Mouse (Mus musculus): ENCODE data around the gene Ankrd63. TPM values are rescaled to one million over a fixed set of nuclear protein-coding genes. Genes with fewer than 3 reads are reported as not detected.

The Ankrd63 gene
- polyA plus RNA-seq, 1 experiment from 2014 or later = not detected

DNA sequence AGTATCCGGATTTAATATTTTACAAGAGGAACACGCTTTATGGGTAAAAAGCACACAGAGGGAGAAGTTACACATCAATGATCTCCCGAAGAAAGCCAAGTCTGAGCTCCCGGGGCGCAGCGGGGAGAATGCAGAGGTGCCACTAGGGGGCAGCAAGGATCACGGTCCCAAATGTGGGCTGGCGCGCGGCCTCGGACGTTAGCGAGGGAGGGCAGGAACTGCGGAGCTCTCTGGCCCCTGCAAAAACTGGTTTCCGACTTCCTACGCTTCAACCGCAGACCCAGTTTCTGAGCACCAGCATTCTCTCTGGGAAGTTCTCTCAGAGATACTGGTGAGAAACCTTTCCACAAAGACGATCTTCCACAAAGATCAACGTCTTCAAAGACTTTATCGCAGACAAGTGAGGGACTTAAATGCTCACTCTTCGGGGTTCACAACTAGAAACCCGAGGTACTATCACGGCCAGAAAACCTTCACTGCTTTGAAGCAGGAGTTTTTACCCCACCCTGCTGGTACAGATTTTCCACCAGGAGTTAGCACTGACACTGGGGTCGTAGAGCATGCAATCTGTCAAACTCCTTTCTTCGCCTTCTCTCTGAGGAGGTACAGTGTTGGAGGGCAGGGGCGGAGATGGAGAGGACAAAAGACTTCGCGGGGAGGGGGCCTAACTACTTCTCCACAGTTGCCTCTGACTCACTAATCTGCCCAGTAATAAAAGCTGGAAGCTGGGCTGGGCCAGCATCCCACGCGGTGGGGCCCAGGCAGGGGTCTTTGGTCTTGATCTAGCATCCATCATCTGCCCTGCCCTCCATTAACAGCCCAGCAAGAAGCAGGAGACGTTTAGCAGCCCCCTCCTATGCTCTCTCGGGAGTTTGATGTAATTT, 3.3 kb downstream of the Ankrd63 start:
- Histone ChIP-seq H3K36me3 (no peaks in the 10 kb centered on the region), H3K9me3 (no peaks in the 10 kb centered on the region), H3K27ac (no peak overlapping the region), H3K27me3 (peaks cover 96% of the 10 kb centered on the region), H3K9ac (0 out of 2 replicates have a peak overlapping the region, but pooled peaks have one; percentile 10), H3K4me2 (peak overlapping the region; percentile 47), H3K4me1 (replicated peaks) (peaks cover 52% of the 10 kb centered on the region), H3K4me3 (peak overlapping the region; percentile 12; the same call in 1 of the 2 replicates)
- WGBS = under 1% methylated on average over 32 of the region's 32 CpGs
- ATAC-seq (ENCODE audit: low FRiP score) = no peak

- Histone ChIP-seq H3K36me3 (peaks cover 8% of the 10 kb centered on the region), H3K27me3 (peaks cover 91% of the 10 kb centered on the region), H3K4me2 (no peak overlapping the region), H3K4me1 (replicated peaks) (peaks cover 34% of the 10 kb centered on the region), H3K27ac (no peak overlapping the region), H3K9ac (no peak overlapping the region), H3K4me3 (no peak overlapping the region), H3K9me3 (no peaks in the 10 kb centered on the region)
- WGBS = 43% methylated on average over 7 of the region's 7 CpGs
- ATAC-seq (ENCODE audit: low FRiP score) = no peak
Measured at GRCm38 (mm10) chr2:118697955-118698354, 5.8 kb downstream of the Ankrd63 start.

- no peak overlapping the region for H3K4me2 ChIP-seq
- H3K27ac ChIP-seq = no peak overlapping the region
- no peak overlapping the region for H3K4me3 ChIP-seq
- ATAC-seq (ENCODE audit: low FRiP score) = no peak
- no peak overlapping the region for H3K9ac ChIP-seq
- peaks cover 8% of the 10 kb centered on the region for H3K36me3 ChIP-seq
- no peaks in the 10 kb centered on the region for H3K9me3 ChIP-seq
- peaks cover 85% of the 10 kb centered on the region for H3K27me3 ChIP-seq
- H3K4me1 ChIP-seq (replicated peaks) = peaks cover 28% of the 10 kb centered on the region
- whole genome bisulfite sequencing = 39% methylated on average over 5 of the region's 5 CpGs
Measured at GRCm38 (mm10) chr2:118697311-118697877, 6.4 kb downstream of the Ankrd63 start.

- 48% methylated on average over 21 of the region's 21 CpGs for WGBS
- H3K27me3 ChIP-seq = peaks cover 82% of the 10 kb centered on the region
- H3K4me2 ChIP-seq = no peak overlapping the region
- no peak overlapping the region for H3K4me3 ChIP-seq
- H3K36me3 ChIP-seq = peaks cover 8% of the 10 kb centered on the region
- ATAC-seq (ENCODE audit: low FRiP score) = no peak
- no peaks in the 10 kb centered on the region for H3K9me3 ChIP-seq
- H3K27ac ChIP-seq = no peak overlapping the region
- no peak overlapping the region for H3K9ac ChIP-seq
- H3K4me1 ChIP-seq (replicated peaks) = peaks cover 25% of the 10 kb centered on the region
Measured at GRCm38 (mm10) chr2:118696451-118697308, 7.1 kb downstream of the Ankrd63 start.

DNA sequence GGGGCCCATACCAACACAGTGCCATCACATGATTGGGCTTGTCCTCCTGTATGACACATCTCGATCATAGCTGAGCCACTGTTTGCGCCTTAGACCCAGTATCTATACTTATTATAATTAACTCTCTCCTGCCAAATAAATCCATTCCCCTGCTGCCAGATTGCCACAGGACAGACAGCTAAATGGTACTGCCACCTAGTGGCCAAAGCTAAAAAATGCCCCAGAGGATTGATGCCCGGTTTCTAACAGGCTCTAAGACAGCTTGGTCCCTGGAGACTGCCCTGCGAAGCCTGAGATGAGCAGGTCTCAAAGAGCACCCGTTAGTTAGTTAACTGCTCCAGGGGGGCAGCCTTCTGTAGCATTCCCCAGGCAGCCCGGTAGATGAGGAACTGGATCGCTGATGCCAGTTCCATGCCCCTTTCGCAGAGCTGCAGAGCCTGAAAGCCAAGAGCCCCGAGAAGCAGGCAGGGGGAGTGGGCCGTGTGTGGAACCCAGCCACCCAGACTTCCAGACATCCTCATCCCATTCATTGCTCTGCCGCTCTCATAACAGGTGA, 8.0 kb downstream of the Ankrd63 start:
- Histone ChIP-seq H3K36me3 (peaks cover 8% of the 10 kb centered on the region), H3K4me1 (replicated peaks) (peaks cover 19% of the 10 kb centered on the region), H3K4me2 (no peak overlapping the region), H3K9me3 (no peaks in the 10 kb centered on the region), H3K9ac (no peak overlapping the region), H3K27me3 (peaks cover 77% of the 10 kb centered on the region), H3K27ac (no peak overlapping the region), H3K4me3 (no peak overlapping the region)
- 24% methylated on average over 11 of the region's 11 CpGs for WGBS
- ATAC-seq (ENCODE audit: low FRiP score) = no peak

DNA sequence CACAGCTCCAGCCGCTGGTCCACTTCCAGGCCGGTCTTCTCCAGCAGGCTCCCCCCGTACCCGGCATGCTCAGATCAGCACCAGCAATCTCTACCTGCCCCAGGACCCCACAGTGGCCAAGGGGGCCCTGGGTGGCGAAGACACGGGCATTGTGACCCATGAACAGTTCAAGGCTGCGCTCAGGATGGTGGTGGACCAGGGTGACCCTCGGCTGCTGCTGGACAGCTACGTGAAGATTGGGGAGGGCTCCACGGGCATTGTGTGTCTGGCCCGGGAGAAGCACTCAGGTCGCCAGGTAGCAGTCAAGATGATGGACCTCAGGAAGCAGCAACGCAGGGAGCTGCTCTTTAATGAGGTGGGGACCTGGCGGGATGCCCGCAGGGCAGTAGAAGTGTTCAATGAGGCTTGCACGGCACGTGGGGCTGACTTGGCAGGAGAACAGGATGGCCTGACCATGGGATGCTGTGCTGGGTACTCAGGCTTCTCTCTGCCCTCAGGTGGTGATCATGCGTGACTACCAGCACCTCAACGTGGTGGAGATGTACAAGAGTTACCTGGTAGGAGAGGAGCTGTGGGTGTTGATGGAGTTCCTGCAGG, 10.3 kb downstream of the Ankrd63 start:
- peaks cover 74% of the 10 kb centered on the region for H3K27me3 ChIP-seq
- H3K4me1 ChIP-seq (replicated peaks) = peaks cover 12% of the 10 kb centered on the region
- H3K9me3 ChIP-seq = no peaks in the 10 kb centered on the region
- ATAC-seq (ENCODE audit: low FRiP score) = no peak
- 78% methylated on average over 19 of the region's 19 CpGs for WGBS
- no peak overlapping the region for H3K4me3 ChIP-seq
- H3K27ac ChIP-seq = no peak overlapping the region
- H3K36me3 ChIP-seq = peaks cover 17% of the 10 kb centered on the region
- H3K4me2 ChIP-seq = no peak overlapping the region
- no peak overlapping the region for H3K9ac ChIP-seq

DNA sequence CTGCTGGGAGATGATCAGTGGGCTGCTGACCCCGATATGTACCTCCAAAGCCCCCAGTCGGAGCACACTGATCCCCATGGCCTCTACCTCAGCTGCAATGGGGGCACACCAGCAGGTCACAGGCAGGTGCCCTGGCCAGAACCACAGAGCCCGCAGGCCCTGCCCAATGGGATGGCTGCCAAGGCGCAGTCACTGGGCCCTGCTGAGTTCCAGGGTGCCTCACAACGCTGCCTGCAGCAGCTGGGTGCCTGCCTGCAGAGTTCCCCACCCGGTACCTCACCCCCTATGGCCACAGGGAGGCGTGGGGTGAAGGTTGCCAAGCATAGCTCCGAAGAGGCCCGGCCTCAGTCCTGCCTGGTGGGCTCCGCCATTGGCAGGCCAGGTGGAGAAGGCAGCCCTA, 13.9 kb downstream of the Ankrd63 start:
- Histone ChIP-seq H3K4me2 (no peak overlapping the region), H3K27ac (no peak overlapping the region), H3K9ac (no peak overlapping the region), H3K4me1 (replicated peaks) (no peaks in the 10 kb centered on the region; the same call in 1 of the 2 replicates), H3K36me3 (peaks cover 17% of the 10 kb centered on the region), H3K27me3 (peaks cover 50% of the 10 kb centered on the region), H3K4me3 (no peak overlapping the region), H3K9me3 (no peaks in the 10 kb centered on the region)
- ATAC-seq (ENCODE audit: low FRiP score) = no peak
- 82% methylated on average over 10 of the region's 10 CpGs for WGBS

GRCm38 (mm10) chr2:118687791-118688190, 16.0 kb downstream of the Ankrd63 start:
- no peak overlapping the region for H3K4me3 ChIP-seq
- no peak for ATAC-seq (ENCODE audit: low FRiP score)
- no peak overlapping the region for H3K27ac ChIP-seq
- H3K36me3 ChIP-seq = peaks cover 12% of the 10 kb centered on the region
- H3K4me1 ChIP-seq (replicated peaks) = no peaks in the 10 kb centered on the region; the same call in 1 of the 2 replicates
- 91% methylated on average over 3 of the region's 3 CpGs for WGBS
- H3K27me3 ChIP-seq = peaks cover 35% of the 10 kb centered on the region
- H3K9ac ChIP-seq = no peak overlapping the region
- H3K9me3 ChIP-seq = no peaks in the 10 kb centered on the region
- H3K4me2 ChIP-seq = no peak overlapping the region

- ATAC-seq (ENCODE audit: low FRiP score) = no peak
- Histone ChIP-seq H3K27ac (no peak overlapping the region), H3K4me1 (replicated peaks) (no peaks in the 10 kb centered on the region), H3K9ac (no peak overlapping the region), H3K36me3 (peaks cover 13% of the 10 kb centered on the region), H3K9me3 (no peaks in the 10 kb centered on the region), H3K27me3 (peaks cover 36% of the 10 kb centered on the region), H3K4me2 (no peak overlapping the region), H3K4me3 (no peak overlapping the region)
- 79% methylated on average over 8 of the region's 8 CpGs for WGBS
Measured at GRCm38 (mm10) chr2:118686693-118687092, 17.1 kb downstream of the Ankrd63 start.

- H3K9ac ChIP-seq = no peak overlapping the region
- no peak overlapping the region for H3K4me2 ChIP-seq
- no peak overlapping the region for H3K4me3 ChIP-seq
- H3K9me3 ChIP-seq = no peaks in the 10 kb centered on the region
- H3K36me3 ChIP-seq = peaks cover 9% of the 10 kb centered on the region
- no peak overlapping the region for H3K27ac ChIP-seq
- 89% methylated on average over 4 of the region's 4 CpGs for WGBS
- peaks cover 40% of the 10 kb centered on the region for H3K27me3 ChIP-seq
- ATAC-seq (ENCODE audit: low FRiP score) = no peak
- H3K4me1 ChIP-seq (replicated peaks) = no peaks in the 10 kb centered on the region
Measured at GRCm38 (mm10) chr2:118685088-118685487, 18.7 kb downstream of the Ankrd63 start.

DNA sequence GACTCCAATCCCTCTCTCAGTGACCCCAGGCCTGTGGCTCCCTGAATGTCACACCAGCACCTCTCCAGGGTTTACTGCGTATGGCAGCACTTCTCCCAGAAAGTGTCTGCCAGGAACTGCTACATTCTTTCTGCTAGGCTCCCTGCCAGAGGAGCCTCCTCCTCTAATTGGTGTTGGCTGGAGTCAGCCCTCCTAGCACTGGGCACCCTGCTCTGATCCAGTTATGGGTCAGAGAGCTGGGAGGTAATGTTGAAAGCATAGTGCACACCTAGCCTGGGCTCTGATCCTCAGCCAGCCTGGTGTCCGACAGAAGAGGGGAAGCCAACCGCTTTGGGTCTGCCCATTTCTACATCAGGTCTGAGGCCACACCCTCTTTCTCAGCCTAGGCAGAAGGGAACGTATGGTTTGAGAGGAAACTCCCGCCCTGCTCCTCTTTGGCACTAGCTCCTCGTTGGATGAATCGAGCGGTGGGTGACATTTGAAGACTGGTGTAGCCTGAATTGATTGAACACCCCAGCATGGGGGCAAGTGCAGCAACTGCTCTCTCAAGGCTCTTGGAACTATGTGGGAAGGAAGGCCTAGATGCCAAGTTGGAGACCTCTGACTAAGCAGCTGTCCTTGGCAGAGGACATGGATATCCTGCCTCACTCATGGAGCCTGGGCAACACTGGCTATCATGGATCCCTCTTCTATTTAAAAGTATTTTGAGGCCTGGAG, 21.1 kb downstream of the Ankrd63 start:
- peaks cover 53% of the 10 kb centered on the region for H3K27me3 ChIP-seq
- no peak for ATAC-seq (ENCODE audit: low FRiP score)
- 61% methylated on average over 8 of the region's 8 CpGs for WGBS

More for the DNA sequence above, 21.1 kb downstream of the Ankrd63 start:
- Histone ChIP-seq H3K36me3 (peaks cover 12% of the 10 kb centered on the region; the same call in 1 of the 2 replicates), H3K4me2 (no peak overlapping the region), H3K9ac (no peak overlapping the region), H3K9me3 (no peaks in the 10 kb centered on the region), H3K27ac (no peak overlapping the region), H3K4me3 (no peak overlapping the region), H3K4me1 (replicated peaks) (peaks cover under 1% of the 10 kb centered on the region)

Measured in hindbrain, embryonic 13.5 days (tissue).